Mouse (Mus musculus) testis, adult 2 months (tissue): ENCODE data around the gene Galnt13. TPM values are rescaled to one million over a fixed set of nuclear protein-coding genes. Genes with fewer than 3 reads are reported as not detected.

Experiments
- H3K27ac ChIP-seq: fragments of 200-500 bp; 2 replicates; pipeline ENCODE4 v1.5.1; 2012; ENCODE audit warnings: low read depth, low read length; ENCODE audit not compliant: control insufficient read depth, insufficient read depth
- H3K27me3 ChIP-seq: fragments of 200-500 bp; 2 replicates; pipeline ENCODE4 v1.6.1; 2012; ENCODE audit warnings: mild to moderate bottlenecking, low read length, moderate library complexity; ENCODE audit not compliant: control insufficient read depth, insufficient read depth
- H3K36me3 ChIP-seq: fragments of 200-500 bp; 2 replicates; pipeline ENCODE4 v1.6.1; 2012; ENCODE audit warnings: mild to moderate bottlenecking, low read length; ENCODE audit not compliant: control insufficient read depth, insufficient read depth
- H3K4me1 ChIP-seq: fragments of 200-500 bp; 2 replicates; pipeline ENCODE4 v1.6.1; 2012; ENCODE audit warnings: low read length; ENCODE audit not compliant: control insufficient read depth, insufficient read depth
- H3K4me3 ChIP-seq: fragments of 200-500 bp; 2 replicates; pipeline ENCODE4 v1.5.1; 2012; ENCODE audit warnings: low read depth, mild to moderate bottlenecking, low read length, moderate library complexity, mixed read lengths; ENCODE audit not compliant: control insufficient read depth
- CTCF ChIP-seq: fragments of 200-500 bp; IDR thresholded peaks from 2 replicates; pipeline ENCODE4 v1.5.1; 2012; ENCODE audit warnings: low read depth, mild to moderate bottlenecking, inconsistent platforms, low read length, moderate library complexity; ENCODE audit not compliant: control insufficient read depth, insufficient read depth, insufficient replicate concordance
- POLR2A ChIP-seq: fragments of 200-500 bp; IDR thresholded peaks from 2 replicates; pipeline ENCODE4 v1.6.1; 2012; ENCODE audit warnings: low read depth, mild to moderate bottlenecking, inconsistent platforms, low read length, moderate library complexity; ENCODE audit not compliant: control insufficient read depth
- polyA plus RNA-seq: library from polyadenylated mRNA; depleted of rRNA; stranded (reverse); fragments of >200 nt; gene quantifications from 2 replicates; pipeline ENCODE4 v1.2.3, GENCODE M21; 2012; rRNA removed

The Galnt13 gene
- 0.11 TPM in 2 replicates for polyA plus RNA-seq

GRCm38 (mm10) chr2:54435937-54436735 lies at the start of gene Galnt13:
Gene Galnt13, plus strand, starts transcription at chr2:54436317.
- no peak for TF ChIP-seq POLR2A
- TF ChIP-seq CTCF: no peak
- no peaks in the 10 kb centered on the region for H3K36me3 ChIP-seq
- H3K27ac ChIP-seq: no peak within 1 kb of the TSS
- H3K27me3 ChIP-seq: no peaks in the 10 kb centered on the region
- peaks cover 6% of the 10 kb centered on the region for H3K4me1 ChIP-seq
- peak within 1 kb of the TSS; percentile 44 for H3K4me3 ChIP-seq

DNA sequence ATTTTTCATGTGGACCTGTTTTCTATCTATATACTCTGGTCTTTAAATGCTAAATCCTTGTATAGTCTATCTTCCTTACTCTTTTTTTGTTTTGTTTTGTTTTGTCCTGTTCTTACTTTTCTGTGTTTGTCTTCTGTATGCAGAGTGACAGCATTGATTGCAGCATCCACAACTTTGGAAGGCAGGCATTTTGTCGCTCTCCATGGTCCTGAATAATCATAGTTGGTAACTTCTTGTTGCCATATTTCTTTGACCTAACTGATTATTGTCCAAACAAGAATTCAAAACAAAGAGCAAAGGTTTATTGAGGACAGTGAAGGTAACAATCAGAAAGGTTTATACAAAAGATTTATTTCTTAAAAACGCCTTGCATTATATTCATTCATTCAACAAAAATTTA lies 5.1 kb upstream of the Galnt13 start:
- TF ChIP-seq POLR2A (no peak), CTCF (no peak)
- H3K4me3 ChIP-seq: no peak overlapping the region

GRCm38 (mm10) chr2:54435380-54435779 lies 737 bp upstream of the Galnt13 start:
- Histone ChIP-seq H3K27me3 (no peaks in the 10 kb centered on the region), H3K27ac (no peak overlapping the region), H3K36me3 (no peaks in the 10 kb centered on the region), H3K4me3 (no peak overlapping the region), H3K4me1 (peaks cover 6% of the 10 kb centered on the region)
- TF ChIP-seq CTCF: no peak
- no peak for TF ChIP-seq POLR2A

More for the DNA sequence above, 5.1 kb upstream of the Galnt13 start:
- Histone ChIP-seq H3K36me3 (no peaks in the 10 kb centered on the region), H3K27ac (no peak overlapping the region), H3K27me3 (no peaks in the 10 kb centered on the region), H3K4me1 (peaks cover 3% of the 10 kb centered on the region; the same call in 1 of the 2 replicates)

- Histone ChIP-seq H3K4me1 (peaks cover 6% of the 10 kb centered on the region), H3K27ac (no peak overlapping the region), H3K4me3 (peak overlapping the region; percentile 44), H3K27me3 (no peaks in the 10 kb centered on the region), H3K36me3 (no peaks in the 10 kb centered on the region)
- TF ChIP-seq CTCF: no peak
- TF ChIP-seq POLR2A: no peak
Measured at GRCm38 (mm10) chr2:54436736-54437500, 801 bp downstream of the Galnt13 start.

- H3K27ac ChIP-seq: no peak overlapping the region
- no peak overlapping the region for H3K4me3 ChIP-seq
- TF ChIP-seq CTCF (no peak), POLR2A (no peak)
Measured at GRCm38 (mm10) chr2:54437501-54437830, 1.3 kb downstream of the Galnt13 start.

GRCm38 (mm10) chr2:54442734-54443500 lies 6.8 kb downstream of the Galnt13 start:
- no peak overlapping the region for H3K27ac ChIP-seq
- no peak overlapping the region for H3K4me3 ChIP-seq
- H3K36me3 ChIP-seq: no peaks in the 10 kb centered on the region
- H3K27me3 ChIP-seq: no peaks in the 10 kb centered on the region
- TF ChIP-seq POLR2A (no peak), CTCF (no peak)
- H3K4me1 ChIP-seq: no peaks in the 10 kb centered on the region

More at GRCm38 (mm10) chr2:54437501-54437830, 1.3 kb downstream of the Galnt13 start:
- no peaks in the 10 kb centered on the region for H3K27me3 ChIP-seq
- H3K36me3 ChIP-seq: no peaks in the 10 kb centered on the region
- H3K4me1 ChIP-seq: peaks cover 6% of the 10 kb centered on the region

DNA sequence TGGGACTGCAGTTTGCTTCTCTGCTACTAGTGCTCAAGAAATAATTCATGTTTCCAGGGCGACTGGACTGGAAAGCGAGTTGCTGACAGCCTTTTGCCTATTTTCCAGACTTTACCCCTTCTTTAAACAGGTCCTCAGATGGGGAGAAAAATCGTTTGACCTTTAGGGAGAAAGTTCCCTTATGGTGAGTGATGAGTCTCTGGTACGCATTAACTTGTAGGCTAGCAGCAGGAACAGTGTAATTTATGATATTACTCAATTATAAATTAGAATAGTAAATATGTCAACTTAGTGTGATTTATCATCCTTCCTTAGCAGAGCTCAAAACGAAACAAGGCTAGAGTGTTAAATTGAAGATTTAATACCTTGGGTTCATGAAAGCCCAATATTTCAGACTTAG lies 47.3 kb downstream of the Galnt13 start:
- no peak overlapping the region for H3K4me3 ChIP-seq
- H3K27me3 ChIP-seq: no peaks in the 10 kb centered on the region
- H3K4me1 ChIP-seq: no peaks in the 10 kb centered on the region
- no peak overlapping the region for H3K27ac ChIP-seq
- no peaks in the 10 kb centered on the region for H3K36me3 ChIP-seq
- TF ChIP-seq CTCF (no peak), POLR2A (no peak)
